Mouse (Mus musculus) right cerebral cortex, postnatal 25 days (tissue): Measurements from ENCODE around the gene Gbe1.

ENCODE experiments used
- DNase-seq: peaks from one replicate; pipeline ENCODE4 v3.0.0; 2022

The Gbe1 gene

DNA sequence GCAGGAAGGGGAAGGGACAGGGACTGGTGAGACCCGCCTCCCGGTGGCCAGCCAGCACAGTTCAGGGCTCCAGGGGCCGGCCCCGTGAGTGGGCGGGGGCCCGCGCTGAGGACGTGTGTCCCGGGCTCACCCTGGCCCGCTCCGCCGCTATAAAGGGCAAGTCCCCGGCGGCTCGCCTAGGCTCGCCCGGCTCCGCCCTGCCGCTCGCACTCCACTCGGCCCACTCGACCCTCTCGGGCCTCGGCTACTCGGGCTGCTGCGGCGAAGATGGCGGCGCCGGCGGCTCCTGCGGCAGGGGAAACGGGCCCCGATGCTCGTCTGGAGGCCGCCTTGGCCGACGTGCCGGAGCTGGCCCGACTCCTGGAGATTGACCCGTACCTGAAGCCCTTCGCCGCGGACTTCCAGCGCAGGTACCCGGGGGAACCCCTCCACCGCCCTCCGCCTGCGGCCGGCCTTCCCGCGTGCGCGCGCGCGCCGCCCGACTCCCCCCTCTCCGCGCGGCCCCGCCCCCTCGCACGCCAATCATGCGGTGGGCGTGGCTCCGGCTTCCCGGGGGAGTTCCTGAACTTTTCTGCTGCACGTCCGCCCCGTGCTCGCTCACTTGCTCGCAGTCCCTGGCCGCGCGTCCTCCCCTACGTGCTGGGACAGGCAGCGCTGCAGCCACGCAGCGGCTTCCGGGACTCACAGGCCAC lies at the start of gene Gbe1:
Gbe1 (plus strand) TSS at position 64 of the 692 bp plus-strand sequence.
- DNase-seq, result peak; percentile 84

DNA sequence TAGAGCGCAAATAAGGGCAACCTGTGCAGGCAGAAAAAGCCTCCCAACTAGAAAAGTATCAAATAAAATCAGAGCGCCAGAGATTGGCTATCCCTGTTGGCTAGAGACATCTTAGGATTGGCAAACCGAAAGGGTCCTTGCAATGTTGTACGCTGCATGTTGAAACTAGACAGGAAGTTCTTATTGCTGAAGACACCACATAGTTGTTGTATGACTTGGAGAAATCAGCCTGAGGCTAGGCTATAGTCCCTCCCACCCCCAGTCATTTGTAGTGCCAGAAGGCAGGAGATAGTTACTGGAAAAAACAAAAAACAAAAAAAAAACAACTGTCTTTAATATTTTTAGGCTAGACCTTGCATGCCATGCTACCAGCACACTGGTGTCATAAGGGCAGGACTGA lies 3.1 kb upstream of the Gbe1 start:
- DNase-seq, result no peak

DNA sequence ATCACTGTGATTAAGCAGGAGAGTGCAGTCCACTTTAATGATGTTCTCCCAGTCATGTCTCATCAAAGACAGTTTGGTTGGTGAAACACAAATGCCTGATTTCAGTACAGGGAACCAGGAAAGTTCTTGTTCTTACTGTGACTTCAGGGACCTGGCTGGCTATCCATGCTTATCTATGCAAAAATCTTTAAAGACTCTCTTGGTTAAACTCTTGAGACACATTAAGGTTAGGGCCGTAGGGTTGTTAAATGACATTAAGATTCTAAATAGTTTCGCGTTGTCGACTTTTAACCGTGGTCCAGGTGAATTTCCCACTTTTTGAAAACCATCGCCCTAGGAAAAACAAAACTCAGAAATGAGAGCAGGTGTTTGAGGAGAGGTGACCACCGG lies 258 bp upstream of the Gbe1 start:
- DNase-seq, result no peak

DNA sequence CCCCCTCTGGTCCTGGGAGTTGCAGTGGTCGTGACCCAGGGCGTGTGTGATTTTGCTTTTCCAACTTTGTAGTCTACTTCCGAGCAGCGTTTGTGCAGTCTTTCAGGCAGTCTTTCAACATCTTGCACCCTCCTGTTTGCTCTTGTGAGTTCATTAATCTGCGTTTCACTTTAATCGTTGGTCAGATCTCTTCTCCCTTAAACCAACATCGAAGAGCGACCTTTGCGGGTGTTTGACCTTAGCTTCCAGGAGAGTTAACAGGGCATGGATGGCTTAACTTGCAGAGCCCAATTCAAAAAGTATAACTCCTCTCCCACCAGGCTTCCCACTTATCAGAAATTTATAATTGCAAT lies 805 bp downstream of the Gbe1 start:
- DNase-seq, result no peak

DNA sequence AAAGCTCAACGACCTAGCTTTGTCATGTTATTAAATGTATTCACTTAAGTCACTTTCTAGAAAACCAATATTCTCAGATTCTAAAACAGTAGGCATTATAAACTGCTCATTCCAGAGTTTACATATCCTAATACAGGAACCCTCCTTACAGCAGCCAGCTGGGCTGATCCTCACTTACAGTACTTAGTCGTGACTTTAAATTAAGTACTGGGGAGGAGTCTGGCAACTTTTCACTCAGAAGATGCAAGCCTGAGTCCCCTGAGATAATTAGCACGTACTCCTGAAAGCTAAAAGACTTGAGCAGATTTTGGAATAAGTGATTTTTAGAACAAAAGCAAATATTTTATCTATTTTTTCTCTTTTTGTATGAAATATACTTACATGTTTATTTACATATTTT lies 1.5 kb downstream of the Gbe1 start:
- DNase-seq, result no peak

DNA sequence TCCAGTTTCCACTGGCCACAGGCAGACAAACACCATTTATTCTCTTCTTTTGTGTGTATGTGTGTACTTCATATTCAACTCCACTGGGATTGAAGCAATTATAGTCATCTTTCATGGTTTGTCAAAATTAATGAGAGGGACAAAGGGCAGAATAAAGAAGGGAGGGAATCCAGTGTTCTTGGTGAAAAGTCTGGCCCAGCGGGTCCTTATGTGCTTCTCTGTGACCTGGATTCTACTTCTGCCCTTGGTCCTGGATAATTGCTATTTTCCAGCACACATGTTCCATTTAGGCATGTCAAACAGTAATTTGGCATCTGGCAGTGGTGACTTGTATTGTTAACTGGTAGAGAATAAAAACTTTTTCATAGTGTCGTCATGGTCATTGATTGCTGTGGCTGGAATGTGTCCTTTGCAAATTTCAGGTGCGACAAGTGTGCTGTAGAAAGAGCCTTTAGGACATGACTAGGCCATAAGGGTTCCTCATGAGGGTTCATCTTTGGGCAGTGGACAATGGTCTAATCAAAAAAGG lies 2.2 kb downstream of the Gbe1 start:
- DNase-seq, result no peak

DNA sequence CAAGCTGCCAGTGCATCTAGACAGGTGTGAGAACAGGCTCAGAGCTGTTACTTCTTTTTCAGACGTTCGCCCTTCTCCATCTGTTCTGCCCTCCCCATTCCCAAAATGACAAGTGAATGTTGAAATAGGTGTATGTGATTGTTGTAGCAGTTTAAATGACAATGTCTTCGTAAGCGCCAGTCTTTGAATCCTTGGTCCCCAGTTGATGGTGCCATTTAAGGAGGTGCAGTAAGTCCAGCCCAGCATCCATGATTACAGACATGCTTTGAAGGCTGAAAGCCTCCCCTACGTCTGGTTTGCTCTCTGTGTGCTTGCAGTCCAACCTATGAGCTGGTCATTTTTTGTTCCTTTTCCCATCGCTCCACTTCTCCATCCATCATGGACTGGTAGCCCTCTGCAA lies 5.6 kb downstream of the Gbe1 start:
- no peak for DNase-seq

DNA sequence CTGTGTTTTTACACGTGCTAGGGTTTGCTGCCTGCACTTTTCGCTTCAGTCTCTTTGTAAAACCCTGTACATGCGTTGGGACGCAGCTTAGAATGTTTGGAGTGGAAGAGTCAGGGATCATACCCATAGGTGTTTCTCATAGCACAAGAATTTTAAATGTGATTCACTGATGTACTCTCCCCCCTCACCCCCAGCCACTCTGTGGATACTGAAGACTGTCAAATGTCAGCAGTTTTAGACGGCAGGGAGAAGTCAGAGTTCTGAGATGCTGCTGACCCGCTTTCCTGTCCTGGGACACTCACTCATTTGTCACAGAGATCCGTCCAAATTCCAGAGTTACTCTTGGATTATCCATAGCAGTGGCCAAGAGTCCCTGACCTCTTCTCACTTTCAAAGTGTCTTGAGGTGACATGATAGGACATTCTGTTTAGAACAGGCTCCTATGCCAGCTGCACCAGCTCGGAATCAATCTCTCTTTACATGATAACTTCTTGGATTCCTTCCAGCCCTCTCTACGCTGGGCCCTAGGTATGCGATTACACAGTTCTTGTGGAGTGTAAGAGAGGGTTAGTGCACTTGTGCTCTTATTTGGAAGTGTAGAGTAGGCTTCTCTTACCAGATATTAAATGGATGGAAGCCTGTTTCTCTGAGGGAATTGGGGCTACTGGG lies 7.0 kb downstream of the Gbe1 start:
- no peak for DNase-seq

DNA sequence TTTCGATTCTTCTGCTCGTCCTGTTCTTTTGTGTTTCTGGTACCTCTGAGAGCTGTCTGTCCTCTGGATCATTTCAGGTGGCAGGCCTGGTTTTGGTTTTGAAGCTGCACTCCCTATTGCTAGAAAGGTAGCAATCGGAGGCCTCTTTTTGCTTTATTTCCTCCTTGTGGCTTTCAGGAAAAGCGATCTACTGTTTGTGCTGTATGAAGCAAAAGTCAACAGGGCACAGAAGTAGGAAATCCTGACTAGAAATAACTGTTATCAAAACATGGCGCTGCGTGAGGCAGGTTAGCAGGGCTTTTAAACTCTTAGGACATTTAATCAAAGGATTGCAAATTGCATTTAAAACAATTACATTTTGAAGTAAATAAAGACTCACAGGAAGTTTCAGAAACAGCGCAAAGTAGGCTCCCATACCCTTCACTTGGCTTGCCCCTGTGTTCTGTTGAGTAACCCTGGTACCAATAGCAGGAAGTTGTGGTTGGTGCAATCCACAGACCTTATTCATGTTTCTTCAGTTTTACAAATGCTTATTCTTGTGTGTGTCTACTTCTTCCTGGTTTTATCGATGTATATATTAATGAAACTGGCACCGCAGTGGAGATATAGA lies 12.7 kb downstream of the Gbe1 start:
- DNase-seq, result no peak

DNA sequence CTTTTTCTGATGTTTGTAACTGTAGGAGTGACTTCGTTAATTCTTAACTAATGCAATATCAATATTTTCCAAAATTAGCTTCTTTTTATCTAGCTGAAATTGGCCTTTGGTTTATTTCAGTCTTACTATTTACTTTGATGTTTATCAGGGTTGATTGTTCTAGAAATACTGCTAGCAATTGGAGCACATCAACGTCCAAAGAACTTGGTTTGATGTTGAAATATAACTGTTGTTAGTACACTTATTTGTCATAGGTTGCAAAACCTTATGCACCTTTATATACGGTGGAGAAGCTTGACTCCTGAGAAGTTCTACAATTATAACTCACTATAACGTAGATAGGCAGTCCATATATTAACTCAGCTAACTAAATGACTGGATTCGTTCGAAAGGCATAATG lies 14.8 kb downstream of the Gbe1 start:
- no peak for DNase-seq

DNA sequence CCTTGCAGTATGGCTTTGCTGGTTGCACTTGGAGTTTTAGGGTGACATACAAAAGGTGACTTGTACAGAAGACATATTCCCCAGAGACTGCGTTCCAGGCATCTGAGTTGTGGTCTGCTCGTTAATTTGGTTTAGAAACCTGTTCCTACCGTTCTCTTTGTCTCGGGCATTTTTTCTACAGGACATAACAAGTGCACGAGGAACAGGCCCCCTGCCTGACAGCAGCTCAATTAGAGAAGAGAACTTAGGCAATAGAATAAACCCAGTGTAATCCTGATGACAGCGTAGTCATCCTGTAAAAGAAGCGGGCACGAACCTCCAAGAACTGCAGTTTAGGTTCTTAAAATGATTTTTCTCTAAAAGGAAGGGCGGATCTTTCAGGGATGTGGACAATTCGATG lies 15.3 kb downstream of the Gbe1 start:
- DNase-seq, result no peak

DNA sequence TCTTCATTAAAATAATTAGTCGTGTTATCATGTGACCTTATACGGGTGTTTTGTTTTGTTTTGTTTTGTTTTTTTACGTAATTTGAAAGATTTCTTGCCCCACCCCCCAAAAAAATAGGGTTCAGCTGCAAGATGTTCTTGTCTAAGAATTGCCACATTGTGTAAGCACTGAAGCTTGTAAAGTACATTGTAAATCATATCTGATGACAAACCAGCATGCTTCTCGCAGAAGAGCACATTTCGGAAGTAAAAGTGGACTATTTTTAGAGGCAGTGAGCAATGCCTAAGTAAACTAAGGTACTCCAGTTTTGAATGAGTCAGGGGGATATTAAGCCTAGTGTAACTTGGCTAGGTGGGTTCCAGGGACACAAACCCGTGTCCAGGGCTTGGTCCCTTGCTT lies 15.7 kb downstream of the Gbe1 start:
- DNase-seq, result no peak

DNA sequence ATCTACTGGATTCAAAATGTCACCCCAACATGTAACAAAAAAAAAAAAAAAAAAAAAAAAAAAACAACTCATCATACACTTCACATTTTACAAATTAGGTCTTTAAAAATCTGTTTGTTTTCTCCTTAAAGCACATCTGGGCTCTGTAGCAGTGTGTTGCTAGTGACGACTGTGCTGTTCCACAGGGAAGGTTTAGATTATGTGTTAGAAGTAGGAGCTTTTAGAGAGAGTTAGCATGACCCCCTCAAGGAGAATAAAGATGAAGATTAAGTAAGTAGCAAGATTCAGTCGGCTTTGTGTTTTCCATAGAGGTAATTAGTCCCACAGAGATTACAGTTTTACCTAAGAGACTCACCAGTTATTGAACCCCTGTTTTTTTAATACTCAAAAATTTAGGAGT lies 16.3 kb downstream of the Gbe1 start:
- no peak for DNase-seq

DNA sequence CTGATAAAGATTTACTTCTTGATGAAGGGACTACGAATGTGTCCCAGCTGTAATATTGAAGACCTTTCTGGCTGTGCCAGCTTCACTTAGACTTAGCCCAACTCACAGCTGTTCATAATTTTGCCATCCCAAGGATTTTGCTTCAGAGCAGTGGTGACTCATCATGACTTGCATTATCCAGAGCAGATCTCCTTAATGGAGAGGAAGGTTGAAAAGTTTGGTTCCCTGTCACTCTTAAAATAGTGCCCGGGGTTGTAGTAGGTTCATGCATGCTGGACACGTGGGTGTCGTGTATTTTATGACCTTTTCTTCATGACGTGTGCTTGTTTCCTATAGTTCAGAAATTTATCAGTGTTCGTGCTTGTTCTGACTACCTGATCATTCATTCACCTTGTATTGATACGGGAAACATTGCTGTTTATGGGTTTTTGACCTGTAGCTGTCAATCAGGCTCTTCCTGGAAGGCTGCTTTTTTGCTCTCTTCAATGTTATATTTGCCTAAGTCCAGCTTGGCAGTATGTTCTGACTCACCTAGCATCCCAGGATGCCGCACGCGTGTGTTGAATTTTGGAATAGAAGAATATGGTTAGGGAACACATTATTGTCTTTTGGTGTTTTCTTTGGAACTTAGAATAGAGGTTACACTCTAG lies 17.0 kb downstream of the Gbe1 start:
- DNase-seq, result no peak

DNA sequence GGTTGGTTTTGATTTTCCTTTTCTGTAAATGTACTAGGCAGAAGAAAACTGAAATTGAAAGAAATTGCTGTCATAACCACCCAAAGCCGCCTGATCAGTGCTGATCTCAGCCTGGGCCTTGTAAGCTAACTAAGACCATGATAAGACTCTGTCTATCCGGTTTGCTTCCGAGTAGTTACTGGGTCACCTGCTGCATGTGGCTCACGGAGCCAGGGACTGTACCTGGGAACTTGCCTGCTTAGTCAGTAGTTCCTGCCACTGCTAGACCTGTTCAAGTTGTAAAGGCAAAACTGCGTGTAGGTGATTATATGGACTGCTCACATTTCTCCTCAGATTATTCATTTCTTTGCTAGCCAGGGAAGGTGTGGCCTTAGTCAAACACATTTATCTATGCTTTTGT lies 21.1 kb downstream of the Gbe1 start:
- DNase-seq, result no peak

DNA sequence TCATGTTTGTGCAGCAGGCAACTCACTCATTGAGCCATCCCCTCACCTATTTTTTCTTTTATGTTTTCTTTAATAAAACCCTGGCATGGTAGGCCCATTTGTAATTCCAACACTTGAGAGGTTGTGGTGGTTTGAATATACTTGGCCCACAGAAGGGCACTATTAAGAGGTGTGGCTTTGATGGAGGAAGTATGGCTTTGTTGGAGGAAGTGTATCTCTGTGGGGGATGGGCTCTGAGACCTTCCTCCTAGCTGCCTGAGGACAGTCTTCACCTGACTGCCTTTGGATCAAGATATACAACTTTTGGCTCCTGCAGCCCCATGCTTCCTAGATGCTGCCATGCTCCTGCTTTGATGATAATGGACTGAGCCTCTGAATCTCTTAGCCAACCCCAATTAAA lies 21.7 kb downstream of the Gbe1 start:
- DNase-seq, result no peak

DNA sequence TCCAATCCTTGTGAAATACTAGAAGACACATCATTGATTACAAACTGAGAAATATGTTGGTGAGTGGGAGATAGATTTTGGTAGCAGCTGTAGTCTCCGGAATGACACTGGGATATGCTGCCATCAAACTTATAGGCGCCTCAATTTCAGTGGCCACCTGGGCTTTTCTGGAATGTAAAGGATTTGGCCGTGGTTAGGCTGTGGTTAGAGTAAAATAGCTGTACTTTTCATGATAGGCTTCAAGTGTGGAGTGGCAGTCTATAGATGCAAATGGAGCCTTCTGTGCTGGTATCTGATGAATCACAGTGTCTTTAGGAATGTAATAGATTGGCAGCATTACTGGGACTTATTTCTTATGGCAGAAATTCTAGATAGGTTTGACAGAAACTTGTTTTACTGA lies 23.9 kb downstream of the Gbe1 start:
- no peak for DNase-seq

DNA sequence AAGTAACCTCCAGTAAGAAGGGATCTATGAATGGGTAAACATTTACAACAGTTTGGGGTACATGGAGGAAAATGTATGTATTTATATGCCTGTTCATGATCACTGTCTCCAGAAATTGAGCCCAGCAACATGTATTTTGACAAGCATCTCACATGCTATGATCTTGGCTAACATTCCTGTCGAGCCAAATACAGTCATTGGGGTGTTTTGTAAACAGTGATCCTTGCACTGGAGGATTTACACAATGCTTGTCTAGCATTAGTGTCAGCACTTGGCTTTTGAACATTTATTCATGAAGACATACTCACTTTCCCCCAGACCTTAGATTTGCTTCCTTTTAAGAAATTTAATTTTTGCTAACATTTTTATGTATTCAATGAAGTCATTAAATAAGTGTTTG lies 30.7 kb downstream of the Gbe1 start:
- no peak for DNase-seq

DNA sequence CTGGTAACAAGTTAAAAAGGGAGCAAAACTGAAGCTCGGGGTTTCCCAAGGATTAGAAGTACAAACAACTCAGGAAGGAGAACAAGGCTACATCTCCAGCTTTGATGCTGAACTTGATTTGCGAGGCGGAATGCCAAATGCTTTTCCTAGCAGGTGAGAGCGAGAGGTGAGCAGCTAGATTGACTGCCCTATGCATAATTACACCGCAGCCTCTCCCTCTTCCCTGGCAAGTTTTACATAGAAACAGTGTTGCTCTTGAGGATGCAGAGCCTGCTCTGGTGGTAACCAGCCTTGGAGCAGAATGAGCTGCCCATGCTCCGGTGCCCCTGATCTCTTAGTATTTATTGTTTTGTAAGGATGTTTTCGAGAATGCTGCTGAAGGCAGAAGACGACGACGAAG lies 31.9 kb downstream of the Gbe1 start:
- no peak for DNase-seq

DNA sequence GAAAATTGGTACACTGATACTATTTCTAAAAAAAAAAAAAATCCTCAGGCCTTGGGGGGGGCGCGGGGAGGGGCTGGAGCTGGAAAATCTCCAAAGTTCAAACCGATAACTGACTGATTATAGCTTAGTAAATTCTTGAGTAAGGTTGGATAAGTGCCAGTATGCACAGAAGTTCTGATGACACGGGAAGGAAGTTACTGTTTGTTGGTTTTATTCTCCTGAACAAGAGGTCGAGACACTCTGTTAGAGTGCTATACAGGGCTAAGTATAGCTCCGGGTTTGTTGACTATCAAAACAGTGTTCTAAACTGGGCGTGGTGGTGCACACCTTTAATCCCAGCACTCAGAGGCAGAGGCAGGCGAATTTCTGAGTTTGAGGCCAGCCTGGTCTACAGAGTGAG lies 36.3 kb downstream of the Gbe1 start:
- DNase-seq, result no peak

DNA sequence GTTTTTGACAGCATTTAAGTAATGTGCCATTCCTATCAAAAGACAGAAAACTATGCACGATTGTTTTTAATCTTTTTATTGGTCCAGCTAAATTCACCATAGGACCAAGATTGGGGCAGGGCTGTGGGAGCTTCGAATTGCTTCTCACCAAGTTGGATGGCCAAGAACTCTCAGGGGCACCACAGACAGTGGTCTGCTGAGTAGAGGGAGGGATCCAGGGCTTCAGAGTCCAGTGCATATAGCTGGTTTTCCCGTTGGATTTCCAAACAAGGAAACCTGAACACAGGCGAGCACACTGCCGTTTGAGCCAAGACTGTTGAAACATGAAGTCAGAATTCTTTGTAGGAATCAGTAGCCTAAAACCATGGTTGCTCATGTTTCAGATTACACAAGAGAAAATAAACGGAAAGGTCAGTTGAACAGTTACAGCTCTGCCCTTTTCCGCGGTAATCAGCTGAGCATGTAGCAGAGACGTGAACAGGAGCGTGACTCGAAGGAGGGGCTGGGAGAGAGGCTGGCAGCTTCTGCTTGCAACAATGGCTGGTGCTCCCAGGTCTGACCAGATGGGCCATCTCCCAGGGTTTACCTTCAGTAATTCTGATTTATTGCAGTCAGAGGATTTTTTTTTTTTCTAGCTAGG lies 38.0 kb downstream of the Gbe1 start:
- no peak for DNase-seq

DNA sequence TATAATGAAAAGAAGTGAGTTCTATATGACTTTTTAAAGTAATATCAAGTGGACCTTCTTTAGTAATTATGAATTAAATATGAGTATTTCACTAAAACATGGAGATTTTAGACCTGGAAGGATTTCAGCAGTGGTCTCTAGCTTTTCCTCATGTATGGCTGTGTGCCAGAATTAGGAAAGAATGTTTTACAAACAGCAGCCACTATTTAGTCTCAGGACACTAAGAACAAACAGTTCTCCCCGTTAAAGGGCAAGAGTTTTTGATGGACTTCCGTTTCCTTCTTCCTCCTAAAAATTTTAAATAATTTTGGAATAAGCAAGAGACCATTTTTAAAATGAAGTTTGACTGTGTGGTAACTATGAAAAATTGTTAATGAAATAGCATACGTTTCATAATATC lies 38.8 kb downstream of the Gbe1 start:
- DNase-seq, result no peak

DNA sequence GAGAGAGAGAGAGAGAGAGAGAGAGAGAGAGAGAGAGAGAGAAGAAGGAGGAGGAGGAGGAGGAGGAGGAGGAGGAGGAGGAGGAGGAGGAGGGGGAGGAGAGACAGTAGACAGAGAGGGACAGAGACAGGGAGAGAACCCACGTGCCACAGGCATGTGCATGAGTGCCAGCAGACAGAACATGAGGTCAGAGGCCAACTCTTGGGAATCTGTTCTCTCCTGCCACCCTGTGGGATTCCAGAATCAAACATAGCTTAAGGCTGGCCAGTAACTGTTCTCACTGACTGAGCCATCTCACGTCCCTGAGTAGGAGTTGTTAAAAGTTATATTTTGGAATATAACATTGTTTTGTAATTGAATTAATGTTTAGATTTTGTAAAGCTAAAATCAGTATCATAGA lies 39.3 kb downstream of the Gbe1 start:
- DNase-seq, result no peak

DNA sequence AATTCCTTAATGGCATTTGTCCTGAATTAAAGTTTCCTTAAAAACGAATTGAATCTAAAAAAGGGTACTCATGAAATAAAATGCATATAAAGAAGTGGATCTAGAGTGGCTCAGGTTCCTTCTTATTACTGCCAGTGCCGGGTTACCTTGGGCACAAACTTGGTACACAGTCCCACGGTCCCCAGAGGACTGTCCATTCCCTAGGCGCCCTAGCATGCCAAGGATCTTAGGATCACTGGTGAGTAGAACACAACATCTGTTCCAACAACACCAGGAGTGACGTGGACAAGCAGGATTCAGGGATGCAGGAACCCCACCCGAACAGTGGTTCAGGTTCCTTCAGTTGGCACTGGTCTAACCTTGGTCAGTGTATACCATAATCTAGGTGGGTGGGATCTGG lies 44.6 kb downstream of the Gbe1 start:
- DNase-seq, result no peak
